Mouse (Mus musculus) embryonic facial prominence, embryonic 11.5 days (tissue): ENCODE results near the gene Tfip11. TPM values are rescaled to one million over a fixed set of nuclear protein-coding genes. Genes with fewer than 3 reads are reported as not detected.

ENCODE experiments used
- ATAC-seq: fragments of 200-750 bp; cut with Nextera tagmentation; replicated peaks from 2 replicates; pipeline ENCODE4 v1.8.0; 2017; ENCODE audit warnings: low read depth; ENCODE audit not compliant: insufficient number of reproducible peaks, low FRiP score, low TSS enrichment
- DNase-seq: peaks from one replicate; pipeline ENCODE4 v3.0.0-alpha.2; 2015; ENCODE audit warnings: low spot score
- H3K27ac ChIP-seq: fragments of 300-500 bp; sonication (generic); replicated peaks from 2 replicates; pipeline ENCODE4 v1.5.1; 2014; ENCODE audit warnings: mild to moderate bottlenecking, low read depth, low read length, control low read depth
- H3K27me3 ChIP-seq: fragments of 300-500 bp; sonication (generic); 2 replicates; pipeline ENCODE4 v1.6.1; 2014; ENCODE audit warnings: mild to moderate bottlenecking, low read length, moderate library complexity, mixed read lengths; ENCODE audit not compliant: control insufficient read depth, insufficient read depth
- H3K36me3 ChIP-seq: fragments of 300-500 bp; sonication (generic); replicated peaks from 2 replicates; pipeline ENCODE4 v1.6.1; 2014; ENCODE audit warnings: low read depth, mild to moderate bottlenecking, low read length, moderate library complexity, mixed read lengths; ENCODE audit not compliant: control insufficient read depth, insufficient read depth
- H3K4me1 ChIP-seq: fragments of 300-500 bp; sonication (generic); 2 replicates; pipeline ENCODE4 v1.6.1; 2014; ENCODE audit warnings: low read length, mixed read lengths; ENCODE audit not compliant: control insufficient read depth, insufficient read depth
- H3K4me2 ChIP-seq: fragments of 300-500 bp; sonication (generic); 2 replicates; pipeline ENCODE4 v1.6.1; 2014; ENCODE audit warnings: low read depth, mild to moderate bottlenecking, control low read depth, low read length, moderate library complexity
- H3K4me3 ChIP-seq: fragments of 300-500 bp; sonication (generic); 2 replicates; pipeline ENCODE4 v1.5.1; 2014; ENCODE audit warnings: low read depth, low read length, control low read depth
- H3K9ac ChIP-seq: fragments of 300-500 bp; sonication (generic); replicated peaks from 2 replicates; pipeline ENCODE4 v1.6.1; 2014; ENCODE audit warnings: mild to moderate bottlenecking, control low read depth, low read length
- H3K9me3 ChIP-seq: fragments of 300-500 bp; sonication (generic); replicated peaks from 2 replicates; pipeline ENCODE4 v1.6.1; 2016; ENCODE audit warnings: mild to moderate bottlenecking, low read length, inconsistent platforms, mixed read lengths; ENCODE audit not compliant: control insufficient read depth
- WGBS: fragments of 180-500 bp; shearing (Covaris S2); extraction: QIAGEN DNeasy Blood & Tissue Kit; methylation state at CpG from one replicate; pipeline ENCODE4 v1.1.7; 2014; 5-methylcytosine and 5-hydroxymethylcytosine counted together
- polyA plus RNA-seq: library from polyadenylated mRNA; unstranded; fragments of >200 nt; fragmentation: Nextera tagmentation; extraction: Ambion mirVana; gene quantifications from 2 replicates; pipeline ENCODE4 v1.2.1, GENCODE M21; 2014

Gene Tfip11
- polyA plus RNA-seq, 1 experiment from 2014 or later = 19.3 TPM

DNA sequence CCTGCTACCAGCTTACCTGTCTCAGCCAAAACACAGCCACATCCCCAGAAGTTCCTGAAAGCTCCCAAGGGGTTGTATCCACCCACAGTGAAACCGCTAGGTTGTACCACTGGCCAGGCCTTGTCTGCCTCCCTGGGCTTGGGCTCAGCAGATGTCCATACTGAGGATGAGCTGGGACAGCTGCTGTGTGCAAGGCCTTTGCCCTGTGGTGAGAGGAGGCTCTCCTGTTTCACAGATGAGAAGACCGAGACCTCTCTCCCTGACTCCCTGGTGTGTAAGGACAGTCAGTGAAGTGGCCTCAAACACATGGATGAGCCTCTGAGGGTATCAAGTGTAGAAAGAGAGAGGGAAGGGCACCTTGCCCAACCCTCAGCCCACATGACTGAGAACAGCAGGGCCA, 38.5 kb upstream of the Tfip11 start:
- Histone ChIP-seq H3K27ac (no peak overlapping the region), H3K4me2 (no peak overlapping the region), H3K9ac (no peak overlapping the region), H3K9me3 (no peaks in the 10 kb centered on the region), H3K27me3 (no peaks in the 10 kb centered on the region), H3K36me3 (no peaks in the 10 kb centered on the region), H3K4me3 (no peak overlapping the region), H3K4me1 (no peaks in the 10 kb centered on the region)
- 89% methylated on average over 2 of the region's 2 CpGs for WGBS
- ATAC-seq (no peak), DNase-seq (no peak)

- Histone ChIP-seq H3K4me2 (no peak overlapping the region; the same call in 1 of the 2 replicates), H3K27me3 (no peaks in the 10 kb centered on the region), H3K36me3 (no peaks in the 10 kb centered on the region), H3K4me1 (no peaks in the 10 kb centered on the region), H3K4me3 (no peak overlapping the region), H3K9me3 (no peaks in the 10 kb centered on the region), H3K27ac (no peak overlapping the region), H3K9ac (no peak overlapping the region)
- ATAC-seq = no peak
- WGBS = 75% methylated on average over 9 of the region's 9 CpGs
- DNase-seq = no peak
Observed at GRCm38 (mm10) chr5:112288193-112289141, 37.7 kb upstream of the Tfip11 start.

- H3K4me2 ChIP-seq = no peak overlapping the region
- H3K9ac ChIP-seq = no peak overlapping the region
- ATAC-seq (no peak), DNase-seq (no peak)
- 77% methylated on average over 8 of the region's 8 CpGs for WGBS
- H3K9me3 ChIP-seq = no peaks in the 10 kb centered on the region
- H3K4me3 ChIP-seq = no peak overlapping the region
- no peaks in the 10 kb centered on the region for H3K4me1 ChIP-seq
- H3K36me3 ChIP-seq = no peaks in the 10 kb centered on the region
- H3K27ac ChIP-seq = no peak overlapping the region
- no peaks in the 10 kb centered on the region for H3K27me3 ChIP-seq
Observed at GRCm38 (mm10) chr5:112289236-112289635, 36.9 kb upstream of the Tfip11 start.

- 89% methylated on average over 16 of the region's 16 CpGs for WGBS
- Histone ChIP-seq H3K4me2 (no peak overlapping the region), H3K9ac (no peak overlapping the region)
Observed at GRCm38 (mm10) chr5:112289819-112290535, 36.2 kb upstream of the Tfip11 start.

DNA sequence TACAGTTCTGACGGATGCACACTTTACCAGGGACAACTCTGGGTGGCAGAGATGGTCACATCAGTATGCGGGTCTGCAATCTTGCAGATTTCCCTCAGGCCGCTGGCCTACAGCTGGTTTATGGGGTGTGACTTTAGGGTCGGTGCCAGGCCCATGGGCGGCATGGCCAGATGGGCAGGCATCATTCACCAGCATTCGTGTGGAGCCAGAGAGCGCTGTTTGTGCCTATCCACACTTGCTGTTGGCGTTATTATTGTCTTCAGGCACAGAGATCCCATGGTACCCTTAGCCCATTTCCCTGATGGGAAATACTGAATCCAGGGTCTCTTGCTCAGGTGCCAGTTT, 35.6 kb upstream of the Tfip11 start:
- ATAC-seq = no peak
- no peak overlapping the region for H3K4me2 ChIP-seq
- no peaks in the 10 kb centered on the region for H3K27me3 ChIP-seq
- no peak overlapping the region for H3K4me3 ChIP-seq
- DNase-seq = no peak
- no peaks in the 10 kb centered on the region for H3K4me1 ChIP-seq
- no peak overlapping the region for H3K27ac ChIP-seq
- 90% methylated on average over 8 of the region's 8 CpGs for WGBS
- no peak overlapping the region for H3K9ac ChIP-seq
- H3K36me3 ChIP-seq = no peaks in the 10 kb centered on the region
- H3K9me3 ChIP-seq = no peaks in the 10 kb centered on the region

More at GRCm38 (mm10) chr5:112289819-112290535, 36.2 kb upstream of the Tfip11 start:
- no peak for ATAC-seq
- Histone ChIP-seq H3K27me3 (no peaks in the 10 kb centered on the region), H3K27ac (no peak overlapping the region), H3K4me1 (no peaks in the 10 kb centered on the region), H3K36me3 (no peaks in the 10 kb centered on the region), H3K9me3 (no peaks in the 10 kb centered on the region), H3K4me3 (no peak overlapping the region)
- DNase-seq = no peak

- H3K9ac ChIP-seq = no peak overlapping the region
- H3K4me1 ChIP-seq = no peaks in the 10 kb centered on the region
- H3K4me3 ChIP-seq = no peak overlapping the region
- no peak overlapping the region for H3K27ac ChIP-seq
- DNase-seq (no peak), ATAC-seq (no peak)
- no peaks in the 10 kb centered on the region for H3K36me3 ChIP-seq
- no peaks in the 10 kb centered on the region for H3K27me3 ChIP-seq
- WGBS = 91% methylated on average over 5 of the region's 5 CpGs
- no peak overlapping the region for H3K4me2 ChIP-seq
- H3K9me3 ChIP-seq = no peaks in the 10 kb centered on the region
Observed at GRCm38 (mm10) chr5:112291866-112292265, 34.3 kb upstream of the Tfip11 start.

DNA sequence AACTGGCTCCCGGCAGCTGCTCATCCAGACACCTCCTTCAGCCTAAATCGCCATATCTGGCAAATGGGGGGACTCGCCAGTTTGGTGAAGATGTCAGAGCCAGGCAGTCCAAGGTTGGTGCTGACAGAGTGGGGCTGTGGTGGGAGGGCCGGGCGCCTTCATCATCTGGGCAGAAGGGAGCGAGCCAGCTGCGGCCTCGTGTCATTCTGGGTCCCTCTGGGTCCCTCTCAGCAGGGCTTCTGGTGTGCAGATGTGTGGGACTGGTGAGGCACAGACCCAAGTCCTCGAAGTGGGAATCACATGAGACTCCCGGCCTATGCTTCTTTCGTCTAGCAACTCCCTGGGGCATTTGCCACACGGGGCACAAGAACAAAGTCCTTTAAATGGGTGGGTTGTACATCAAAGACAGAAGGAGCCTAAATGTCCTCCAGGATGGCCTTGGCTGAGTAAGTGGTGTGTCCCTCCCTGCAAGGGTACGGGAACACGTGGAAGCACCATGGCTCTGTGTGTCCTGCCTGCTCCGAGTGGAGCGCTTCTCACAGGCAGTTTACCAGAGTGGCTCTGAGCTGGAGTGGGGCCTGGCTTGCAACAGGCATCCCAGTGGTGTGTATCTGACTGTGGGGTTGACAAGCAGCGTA, 33.7 kb upstream of the Tfip11 start:
- Histone ChIP-seq H3K9ac (no peak overlapping the region), H3K4me2 (no peak overlapping the region), H3K4me1 (no peaks in the 10 kb centered on the region), H3K36me3 (no peaks in the 10 kb centered on the region), H3K27me3 (no peaks in the 10 kb centered on the region), H3K27ac (no peak overlapping the region), H3K4me3 (no peak overlapping the region), H3K9me3 (no peaks in the 10 kb centered on the region)
- ATAC-seq (no peak), DNase-seq (no peak)
- 81% methylated on average over 17 of the region's 17 CpGs for WGBS

GRCm38 (mm10) chr5:112293800-112294199, 32.4 kb upstream of the Tfip11 start:
- no peak for DNase-seq
- H3K36me3 ChIP-seq = no peaks in the 10 kb centered on the region
- no peak overlapping the region for H3K4me2 ChIP-seq
- H3K4me3 ChIP-seq = no peak overlapping the region
- no peaks in the 10 kb centered on the region for H3K9me3 ChIP-seq
- no peak for ATAC-seq
- H3K9ac ChIP-seq = no peak overlapping the region
- H3K4me1 ChIP-seq = no peaks in the 10 kb centered on the region
- WGBS = 76% methylated on average over 2 of the region's 2 CpGs
- no peaks in the 10 kb centered on the region for H3K27me3 ChIP-seq
- no peak overlapping the region for H3K27ac ChIP-seq
